Mouse (Mus musculus) spleen, adult 2 months (tissue): ENCODE data around the gene Pcbp3. TPM values are rescaled to one million over a fixed set of nuclear protein-coding genes. Genes with fewer than 3 reads are reported as not detected.

Experiments used
- DNase-seq, 2 experiments: peaks; one replicate each; pipeline versions ENCODE4 v3.0.0 to v3.0.0-alpha.2; 2012 to 2021; ENCODE audit warnings: low spot score in 2 of 2, low read depth in 1 of 2
- H3K27ac ChIP-seq: fragments of 200-500 bp; 2 replicates; pipeline ENCODE4 v1.5.1; 2012; ENCODE audit warnings: low read length, inconsistent platforms; ENCODE audit not compliant: insufficient read depth
- H3K27me3 ChIP-seq: fragments of 200-500 bp; 2 replicates; pipeline ENCODE4 v1.6.1; 2012; ENCODE audit warnings: mild to moderate bottlenecking, moderate library complexity, low read length, inconsistent platforms; ENCODE audit not compliant: control insufficient read depth, insufficient read depth
- H3K36me3 ChIP-seq: fragments of 200-500 bp; 2 replicates; pipeline ENCODE4 v1.6.1; 2012; ENCODE audit warnings: mild to moderate bottlenecking, low read length, inconsistent platforms; ENCODE audit not compliant: control insufficient read depth, insufficient read depth
- H3K4me1 ChIP-seq: fragments of 200-500 bp; 2 replicates; pipeline ENCODE4 v1.6.1; 2011; ENCODE audit warnings: inconsistent platforms; ENCODE audit not compliant: control insufficient read depth, insufficient read depth, insufficient read length
- H3K4me3 ChIP-seq: fragments of 200-500 bp; 2 replicates; pipeline ENCODE4 v1.5.1; 2011; ENCODE audit warnings: mild to moderate bottlenecking, inconsistent platforms; ENCODE audit not compliant: insufficient read depth, insufficient read length; ENCODE audit errors: extremely low read depth
- CTCF ChIP-seq: fragments of 200-500 bp; IDR thresholded peaks from 2 replicates; pipeline ENCODE4 v1.5.1; 2011; ENCODE audit warnings: mild to moderate bottlenecking, inconsistent platforms; ENCODE audit not compliant: insufficient read depth, insufficient read length, insufficient replicate concordance; ENCODE audit errors: extremely low read depth
- POLR2A ChIP-seq: fragments of 200-500 bp; IDR thresholded peaks from 2 replicates; pipeline ENCODE4 v1.6.1; 2011; ENCODE audit warnings: low read depth, low read length, inconsistent platforms
- WGBS: fragments of 180-500 bp; shearing (Covaris S2); methylation state at CpG from one replicate; pipeline ENCODE4 v1.1.7; 2018; 5-methylcytosine and 5-hydroxymethylcytosine counted together
- polyA plus RNA-seq: library from polyadenylated mRNA; depleted of rRNA; stranded (reverse); fragments of >200 nt; gene quantifications from 2 replicates; pipeline ENCODE4 v1.2.3, GENCODE M21; 2012

Gene Pcbp3
- polyA plus RNA-seq, 1 experiment, result 3.8 TPM

DNA sequence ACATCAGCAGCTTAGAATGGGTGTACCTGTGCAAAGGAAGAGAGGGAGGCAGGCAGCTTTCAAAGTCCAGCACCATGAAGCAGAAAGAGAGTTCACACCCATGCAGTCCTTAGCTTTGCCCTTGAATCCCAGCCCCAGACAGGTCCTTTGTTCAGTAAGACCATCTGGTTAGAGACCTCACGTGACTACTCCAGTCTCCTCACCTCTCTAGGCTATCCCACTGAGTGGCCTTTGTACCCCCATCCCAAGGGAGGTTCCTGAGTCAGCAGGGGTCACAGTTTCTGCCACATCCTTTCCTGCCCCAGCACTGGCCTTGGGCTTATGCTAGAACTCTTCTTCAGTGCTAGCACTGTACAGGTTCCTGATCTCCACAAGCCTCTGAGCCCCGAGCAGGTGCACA lies 142.4 kb downstream of the Pcbp3 start:
- DNase-seq, result no peak
- Histone ChIP-seq H3K4me3 (no peak overlapping the region), H3K27ac (no peak overlapping the region), H3K27me3 (no peaks in the 10 kb centered on the region), H3K4me1 (no peaks in the 10 kb centered on the region), H3K36me3 (no peaks in the 10 kb centered on the region)
- no peak for TF ChIP-seq POLR2A
- TF ChIP-seq CTCF, result no peak
- WGBS, result 91% methylated on average over 2 of the region's 2 CpGs

DNA sequence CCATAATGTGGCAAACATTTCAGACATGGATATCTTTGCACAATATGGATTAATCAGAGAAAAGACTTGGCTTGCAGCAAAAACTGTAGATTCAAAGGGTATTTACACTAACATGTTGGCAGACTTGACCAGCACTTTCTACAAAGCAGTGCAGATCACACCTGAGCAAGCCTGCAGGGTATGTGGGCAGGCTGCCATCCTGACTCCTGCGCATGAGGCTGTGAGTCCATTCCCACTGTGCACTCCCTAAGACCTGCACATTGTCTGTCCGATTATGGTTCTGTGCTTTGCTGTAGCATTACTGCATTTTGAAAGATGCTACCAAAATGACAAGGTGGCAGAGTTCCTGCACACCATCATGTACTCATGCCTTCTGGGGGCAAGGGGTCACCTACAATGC lies 143.3 kb downstream of the Pcbp3 start:
- DNase-seq, result no peak
- H3K27me3 ChIP-seq, result no peaks in the 10 kb centered on the region

DNA sequence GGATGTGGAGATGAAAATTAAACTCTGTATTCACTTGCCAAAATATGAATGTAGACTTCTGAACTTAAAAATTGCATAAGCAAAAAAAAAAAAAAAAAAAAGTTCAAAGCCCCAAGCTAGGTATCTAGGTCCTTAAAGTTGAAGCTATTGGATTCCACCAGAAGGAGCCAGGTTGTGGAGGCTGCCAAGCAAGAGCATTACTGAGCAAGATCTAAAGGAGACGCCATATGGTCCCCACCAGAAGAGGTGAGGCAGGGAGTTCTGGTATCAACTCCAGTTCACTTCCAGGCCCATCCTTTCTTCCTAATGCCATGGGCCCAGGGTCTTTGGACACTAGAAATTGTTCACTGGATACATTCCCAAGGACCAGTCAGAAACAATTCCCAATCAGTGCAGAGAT lies 144.8 kb downstream of the Pcbp3 start:
- WGBS, result 97% methylated on average over 1 of the region's 1 CpGs
- DNase-seq, result no peak
- TF ChIP-seq POLR2A (no peak), CTCF (no peak)
- no peaks in the 10 kb centered on the region for H3K36me3 ChIP-seq
- no peaks in the 10 kb centered on the region for H3K4me1 ChIP-seq
- no peak overlapping the region for H3K4me3 ChIP-seq
- H3K27ac ChIP-seq, result no peak overlapping the region
- H3K27me3 ChIP-seq, result no peaks in the 10 kb centered on the region

More for the DNA sequence above, 143.3 kb downstream of the Pcbp3 start:
- 97% methylated on average over 2 of the region's 2 CpGs for WGBS
- H3K36me3 ChIP-seq, result no peaks in the 10 kb centered on the region
- TF ChIP-seq POLR2A (no peak), CTCF (no peak)
- H3K4me3 ChIP-seq, result no peak overlapping the region
- no peaks in the 10 kb centered on the region for H3K4me1 ChIP-seq
- H3K27ac ChIP-seq, result no peak overlapping the region

DNA sequence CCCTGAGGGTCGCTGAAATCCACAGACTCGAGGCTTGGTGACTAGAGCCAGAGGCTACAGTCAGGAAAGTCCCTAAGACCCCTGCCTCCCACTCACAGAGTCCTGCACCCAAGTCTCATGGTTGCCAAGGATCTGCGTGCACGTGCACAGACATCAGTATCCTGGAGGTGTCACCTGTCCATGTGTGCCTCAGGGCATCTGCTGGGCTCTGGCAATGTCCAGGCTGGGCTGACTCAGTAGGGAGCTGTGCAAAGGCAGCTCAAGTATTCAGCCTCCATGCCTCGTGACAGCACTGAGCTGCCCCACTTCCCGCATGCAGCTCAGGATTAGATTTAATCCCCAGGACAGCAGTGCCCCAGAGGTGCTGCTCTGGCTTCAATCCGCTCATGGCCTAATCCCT lies 145.3 kb downstream of the Pcbp3 start:
- 88% methylated on average over 7 of the region's 7 CpGs for WGBS
- no peak overlapping the region for H3K4me3 ChIP-seq
- no peaks in the 10 kb centered on the region for H3K36me3 ChIP-seq
- H3K4me1 ChIP-seq, result no peaks in the 10 kb centered on the region
- TF ChIP-seq POLR2A (no peak), CTCF (no peak)
- DNase-seq, result no peak
- H3K27me3 ChIP-seq, result no peaks in the 10 kb centered on the region
- no peak overlapping the region for H3K27ac ChIP-seq

DNA sequence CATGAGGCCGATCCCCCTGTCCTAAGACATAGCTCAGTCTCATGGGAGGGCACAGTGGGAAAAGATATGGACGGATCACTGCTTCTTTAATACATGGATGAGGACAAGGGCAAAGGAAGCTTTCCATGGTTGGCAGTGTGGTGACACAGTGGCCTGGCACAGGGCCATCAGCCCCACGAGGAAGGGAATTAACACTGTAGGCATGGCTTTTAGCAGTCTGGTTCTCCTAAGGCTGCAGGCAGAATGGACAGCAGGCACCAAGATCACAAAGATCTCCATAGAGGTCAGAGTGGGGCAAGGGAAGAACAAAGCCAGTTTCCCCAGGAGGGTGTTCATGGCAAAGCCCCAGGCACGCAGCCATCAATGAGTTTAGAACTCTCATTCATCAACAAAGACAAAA lies 146.2 kb downstream of the Pcbp3 start:
- H3K4me3 ChIP-seq, result no peak overlapping the region
- 72% methylated on average over 4 of the region's 4 CpGs for WGBS

DNA sequence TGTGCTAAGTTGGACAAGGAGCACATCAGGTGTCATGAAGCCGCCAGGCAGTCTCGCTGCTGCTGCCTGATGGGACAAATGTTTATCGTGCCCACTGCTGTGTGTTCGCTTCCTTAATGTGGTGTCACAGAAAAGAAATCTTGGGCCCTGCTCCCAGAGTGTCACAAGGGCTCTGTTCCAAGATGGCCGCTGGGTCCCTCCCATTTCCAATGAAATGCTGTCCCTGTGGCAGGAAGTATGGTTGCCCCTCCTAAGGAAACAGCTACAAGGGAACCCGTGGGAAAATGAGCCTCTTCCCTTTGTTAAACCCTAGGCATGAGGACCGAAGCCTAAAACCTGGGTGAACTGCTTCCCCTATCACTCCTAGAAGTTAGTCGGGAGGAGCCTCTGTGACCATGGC lies 146.9 kb downstream of the Pcbp3 start:
- Histone ChIP-seq H3K36me3 (no peaks in the 10 kb centered on the region), H3K4me1 (no peaks in the 10 kb centered on the region), H3K27me3 (no peaks in the 10 kb centered on the region), H3K4me3 (no peak overlapping the region), H3K27ac (no peak overlapping the region)
- 84% methylated on average over 8 of the region's 8 CpGs for WGBS
- DNase-seq, result no peak
- TF ChIP-seq CTCF (no peak), POLR2A (no peak)

More for the DNA sequence above, 146.2 kb downstream of the Pcbp3 start:
- no peaks in the 10 kb centered on the region for H3K4me1 ChIP-seq
- H3K27me3 ChIP-seq, result no peaks in the 10 kb centered on the region
- no peak for DNase-seq
- TF ChIP-seq CTCF (no peak), POLR2A (no peak)
- H3K27ac ChIP-seq, result no peak overlapping the region
- no peaks in the 10 kb centered on the region for H3K36me3 ChIP-seq

DNA sequence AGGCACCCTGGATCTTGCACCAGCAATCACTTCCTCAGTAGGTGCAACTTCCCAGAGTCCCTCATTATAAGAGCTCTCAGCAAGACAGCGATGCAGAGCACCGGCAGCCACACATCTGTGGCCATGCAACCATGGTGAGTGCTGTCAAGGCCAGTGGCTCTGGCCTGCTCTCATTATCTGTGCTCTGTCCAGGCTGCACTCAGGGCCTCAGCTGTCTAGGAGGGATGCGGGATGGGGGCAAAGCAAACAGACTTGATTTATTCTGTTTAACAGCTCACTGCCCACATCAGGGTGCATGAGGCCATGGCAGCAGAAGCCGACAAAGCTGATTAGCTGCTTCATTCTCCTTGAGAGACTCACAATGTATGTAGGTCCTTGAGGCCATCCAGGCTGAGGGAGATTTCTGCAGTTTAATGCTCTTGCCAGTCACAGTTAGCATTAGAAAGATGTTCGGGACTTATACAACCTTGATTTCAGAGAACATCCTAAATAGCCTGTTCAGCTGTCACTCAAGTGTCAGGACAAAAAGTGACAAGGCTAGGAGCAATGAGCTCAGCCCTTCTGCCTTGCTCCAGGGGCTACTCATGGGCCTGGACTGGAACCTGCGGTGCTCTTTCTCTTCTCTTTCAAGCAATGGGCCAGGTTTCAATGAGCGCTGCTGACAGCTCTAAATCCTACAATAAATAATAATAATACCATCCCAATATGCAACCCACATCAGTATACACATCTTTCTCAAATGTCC lies 151.6 kb downstream of the Pcbp3 start:
- Histone ChIP-seq H3K36me3 (no peaks in the 10 kb centered on the region), H3K4me1 (no peaks in the 10 kb centered on the region), H3K27ac (no peak overlapping the region), H3K27me3 (no peaks in the 10 kb centered on the region), H3K4me3 (no peak overlapping the region)
- no peak for DNase-seq
- 89% methylated on average over 7 of the region's 7 CpGs for WGBS
- TF ChIP-seq POLR2A (no peak), CTCF (no peak)
